Mouse (Mus musculus) adrenal gland, postnatal 10 days (tissue): ENCODE data around the gene Gsdma2. TPM values are rescaled to one million over a fixed set of nuclear protein-coding genes. Genes with fewer than 3 reads are reported as not detected.
A peak's percentile ranks its signal among the peaks of the same experiment; 100 is the strongest.
"Not testable (repeated sequence)": the region's sequence is repeated elsewhere in the genome, so short reads cannot be mapped to it uniquely, and the experiment has no call there.

Experiments used
- DNase-seq: peaks from one replicate; pipeline ENCODE4 v3.0.0; 2021; ENCODE audit warnings: mixed read lengths
- total RNA-seq, 2 experiments: library from RNA; stranded (reverse); gene quantifications; 2 replicates each; pipeline ENCODE4 v1.2.3; 2021

The Gsdma2 gene
- total RNA-seq, 2 experiments from 2014 or later, result 0.36 to 0.51 TPM

GRCm38 (mm10) chr11:98668984-98669383, 22.4 kb downstream of the Gsdma2 start:
- DNase-seq, result no peak

GRCm38 (mm10) chr11:98671284-98671815, 24.8 kb downstream of the Gsdma2 start:
- DNase-seq, result no peak

- peak; percentile 21 for DNase-seq
Measured at GRCm38 (mm10) chr11:98671857-98672256, 25.3 kb downstream of the Gsdma2 start.

- DNase-seq, result no peak
Measured at GRCm38 (mm10) chr11:98672482-98672881, 25.9 kb downstream of the Gsdma2 start.

- DNase-seq, result peak; percentile 68
Measured at GRCm38 (mm10) chr11:98673136-98673535, 26.6 kb downstream of the Gsdma2 start.

- no peak for DNase-seq
Measured at GRCm38 (mm10) chr11:98675829-98676363, 29.3 kb downstream of the Gsdma2 start.

GRCm38 (mm10) chr11:98680023-98680422, 33.5 kb downstream of the Gsdma2 start:
- no peak for DNase-seq

- not testable (repeated sequence) for DNase-seq
Measured at GRCm38 (mm10) chr11:98680595-98680994, 34.0 kb downstream of the Gsdma2 start.

- no peak for DNase-seq
Measured at GRCm38 (mm10) chr11:98681186-98681585, 34.6 kb downstream of the Gsdma2 start.

- peak; percentile 98 for DNase-seq
Measured at GRCm38 (mm10) chr11:98681786-98682745, 35.5 kb downstream of the Gsdma2 start, which contains the start of gene Psmd3. Gene Psmd3 (plus strand): TSS chr11:98682554.

GRCm38 (mm10) chr11:98682811-98683210, 36.3 kb downstream of the Gsdma2 start:
- DNase-seq, result no peak

GRCm38 (mm10) chr11:98685642-98686041, 39.1 kb downstream of the Gsdma2 start:
- DNase-seq, result no peak

- DNase-seq, result no peak
Measured at GRCm38 (mm10) chr11:98686976-98687375, 40.4 kb downstream of the Gsdma2 start.

- no peak for DNase-seq
Measured at GRCm38 (mm10) chr11:98688009-98688408, 41.5 kb downstream of the Gsdma2 start.

- no peak for DNase-seq
Measured at GRCm38 (mm10) chr11:98693201-98693600, 46.6 kb downstream of the Gsdma2 start.

GRCm38 (mm10) chr11:98693746-98694145, 47.2 kb downstream of the Gsdma2 start:
- DNase-seq, result no peak

- no peak for DNase-seq
Measured at GRCm38 (mm10) chr11:98694301-98694700, 47.7 kb downstream of the Gsdma2 start.

- no peak for DNase-seq
Measured at GRCm38 (mm10) chr11:98695408-98695807, 48.8 kb downstream of the Gsdma2 start.

GRCm38 (mm10) chr11:98696454-98697216, 50.1 kb downstream of the Gsdma2 start:
- no peak for DNase-seq

GRCm38 (mm10) chr11:98697225-98697624, 50.7 kb downstream of the Gsdma2 start:
- no peak for DNase-seq

- no peak for DNase-seq
Measured at GRCm38 (mm10) chr11:98698849-98699640, 52.5 kb downstream of the Gsdma2 start.

GRCm38 (mm10) chr11:98699911-98700310, 53.4 kb downstream of the Gsdma2 start:
- DNase-seq, result peak; percentile 88
